Mouse (Mus musculus): Measurements from ENCODE around the gene Osmr.
"Not testable (repeated sequence)": the region's sequence is repeated elsewhere in the genome, so short reads cannot be mapped to it uniquely, and the experiment has no call there.

Osmr gene

GRCm38 (mm10) chr15:6859781-6860180 is 15.0 kb downstream of the Osmr start:
- DNase-seq: no peak

DNA sequence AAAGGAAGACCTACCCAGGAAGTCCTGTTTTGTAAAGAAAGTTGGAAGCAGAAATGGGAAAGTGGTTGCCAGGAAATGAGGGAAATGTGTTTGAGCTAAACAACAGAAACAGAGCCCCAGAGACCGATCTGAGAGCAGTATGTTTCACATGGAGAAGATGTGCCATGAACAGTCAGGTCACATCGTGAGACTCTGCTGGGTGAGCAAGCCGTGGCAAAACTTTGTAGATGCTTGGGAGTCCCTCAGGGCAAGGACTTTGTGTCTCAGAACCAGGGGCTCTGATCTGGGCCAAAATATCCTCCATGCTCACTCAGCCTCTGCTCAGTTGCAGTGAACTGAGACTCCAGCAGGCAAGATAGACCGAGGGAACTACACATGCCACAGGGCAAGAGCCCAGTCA is 15.9 kb downstream of the Osmr start:
- DNase-seq: no peak

DNA sequence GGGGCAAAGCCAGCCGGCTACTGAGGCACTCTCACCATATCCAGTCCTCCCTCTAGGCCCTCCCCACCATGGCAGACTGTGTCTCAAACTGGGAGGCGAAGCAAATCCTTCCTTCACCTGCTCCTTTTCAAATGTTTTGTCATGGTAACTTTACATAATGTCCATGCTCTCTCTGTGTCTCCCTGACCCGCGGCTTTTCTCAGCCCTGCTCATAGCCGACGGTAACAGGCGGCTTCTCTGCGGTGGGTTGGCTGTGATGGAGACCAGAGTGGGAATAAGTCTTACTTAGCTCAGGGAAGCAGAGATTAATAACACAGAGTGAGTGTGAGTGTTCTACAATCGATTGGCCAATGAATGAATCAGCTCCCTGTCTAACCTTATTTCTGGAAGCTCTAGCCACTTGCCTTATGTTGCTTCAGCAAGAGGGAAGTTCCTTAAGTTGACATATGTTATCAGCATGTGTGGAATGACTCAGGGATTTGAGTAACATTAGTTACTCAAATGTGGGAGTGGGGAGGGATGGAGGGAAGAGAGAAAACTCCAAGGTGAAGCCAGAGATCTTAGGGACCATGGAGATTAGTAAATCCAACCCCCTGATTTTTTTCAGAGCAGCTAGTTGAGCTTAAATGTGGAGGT is 17.4 kb downstream of the Osmr start:
- DNase-seq: no peak

DNA sequence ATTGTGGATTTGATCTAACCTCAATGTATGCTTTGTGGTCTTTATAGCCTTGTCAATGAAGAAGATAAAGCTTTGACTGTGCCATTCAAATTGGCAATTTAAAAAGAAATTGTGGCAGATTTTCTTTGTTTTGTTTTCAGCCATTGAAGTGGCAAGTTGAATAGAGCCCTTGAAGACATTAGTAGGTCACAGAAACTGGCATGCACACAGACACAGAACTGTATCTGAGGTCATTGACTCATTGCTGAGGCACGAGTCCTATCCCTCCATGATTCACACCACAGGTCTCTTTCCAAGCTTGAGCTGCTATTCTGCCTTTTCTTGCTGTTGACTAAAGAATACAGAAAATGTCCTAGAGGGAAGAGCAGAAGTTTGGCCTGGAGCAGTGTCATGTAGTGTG is 24.9 kb downstream of the Osmr start:
- DNase-seq: no peak

DNA sequence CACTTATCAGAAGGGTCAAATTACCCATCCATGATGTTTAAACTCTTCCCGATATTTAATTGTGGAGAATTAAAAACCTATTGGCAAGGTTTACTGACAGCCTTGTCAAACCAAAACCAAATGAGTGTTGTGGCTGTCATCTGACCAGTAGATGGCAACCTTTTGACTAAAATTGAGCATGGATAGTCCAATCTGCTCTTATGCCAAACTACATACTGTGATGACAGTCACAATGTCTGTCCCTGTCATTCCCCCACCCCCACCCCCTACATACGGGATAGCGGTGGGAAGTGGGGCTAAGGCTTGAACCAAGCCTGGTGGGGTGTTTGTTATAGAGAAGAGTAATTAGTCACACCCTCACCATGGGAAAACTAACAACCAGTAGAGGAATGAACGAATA is 34.6 kb downstream of the Osmr start:
- no peak for DNase-seq

DNA sequence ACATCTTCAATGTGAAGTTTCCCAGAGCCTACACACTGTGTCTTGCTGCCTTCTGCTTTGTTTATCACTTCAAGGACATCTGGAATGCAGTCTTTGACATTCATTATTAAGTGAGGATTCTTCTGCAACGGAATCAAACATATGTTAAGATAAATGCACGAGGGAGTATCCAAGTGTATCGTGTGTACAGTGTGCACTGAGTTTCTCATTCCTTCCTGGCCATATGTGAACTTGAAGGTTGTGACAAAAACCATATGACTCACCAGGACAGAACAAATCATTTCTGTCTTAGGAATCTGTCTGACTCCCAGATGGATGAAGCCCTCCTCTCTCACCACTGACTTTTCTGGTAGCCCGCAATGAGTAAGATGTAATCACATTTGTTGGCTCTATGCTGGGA is 59.0 kb downstream of the Osmr start:
- no peak for DNase-seq

- not testable (repeated sequence) for DNase-seq
Measured at GRCm38 (mm10) chr15:6801212-6801611, 73.6 kb downstream of the Osmr start.

- DNase-seq: no peak
Measured at GRCm38 (mm10) chr15:6792846-6793245, 81.9 kb downstream of the Osmr start.

DNA sequence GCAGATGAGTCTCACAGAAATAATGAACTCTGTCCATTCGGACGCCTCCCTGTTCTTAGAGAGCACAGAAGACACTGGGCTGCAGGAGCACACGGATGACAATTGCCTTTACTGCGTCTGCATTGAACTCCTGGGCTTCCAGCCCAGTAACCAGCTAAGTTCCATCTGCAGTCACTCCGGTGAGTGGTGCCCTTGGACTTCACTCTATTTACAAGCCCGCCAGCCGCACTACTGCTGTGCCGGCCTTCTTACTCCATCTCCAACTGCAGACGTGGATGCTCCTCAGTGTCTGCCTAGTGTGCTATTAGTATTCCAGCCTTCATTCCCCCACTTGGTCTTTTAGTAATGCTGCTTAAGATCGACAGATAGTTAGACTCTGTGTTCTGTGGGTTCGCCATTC is 83.1 kb downstream of the Osmr start:
- DNase-seq: no peak

GRCm38 (mm10) chr15:6790011-6790410 is 84.8 kb downstream of the Osmr start:
- DNase-seq: no peak

DNA sequence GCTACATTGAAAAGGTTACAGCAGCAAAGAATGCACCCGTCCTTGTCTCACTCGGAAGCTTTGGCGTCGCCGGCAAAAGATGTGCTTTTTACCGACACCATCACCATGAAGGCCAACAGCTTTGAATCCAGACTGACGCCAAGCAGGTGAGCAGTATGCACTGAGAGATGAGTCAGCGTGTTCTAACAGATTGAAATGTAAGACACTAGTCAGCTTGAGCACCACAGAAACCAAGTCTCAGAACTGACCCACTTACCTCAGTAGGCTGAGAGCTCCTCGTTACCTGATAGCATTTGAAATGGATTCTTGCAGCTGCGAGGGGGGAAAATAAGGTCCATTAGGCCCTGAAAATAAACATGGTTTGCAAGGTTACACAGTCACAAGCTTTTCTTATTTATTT is 87.5 kb downstream of the Osmr start:
- DNase-seq: no peak

DNA sequence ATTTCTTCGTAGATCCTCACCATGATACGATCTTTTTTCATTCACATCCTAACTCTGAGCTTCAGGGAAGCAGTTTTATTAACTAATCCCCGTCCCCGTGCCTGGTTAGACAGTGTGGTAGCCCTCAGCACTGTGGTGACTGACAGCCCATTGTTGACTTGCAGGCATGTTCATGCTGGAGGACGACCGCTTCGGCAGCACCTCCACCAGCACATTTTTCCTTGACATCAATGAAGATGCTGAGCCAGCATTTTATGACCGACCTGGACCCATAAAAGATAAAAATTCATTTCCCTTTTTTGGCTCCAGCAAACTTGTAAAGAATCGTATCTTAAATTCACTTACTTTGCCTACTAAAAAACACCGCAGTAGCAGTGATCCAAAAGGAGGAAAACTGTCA is 88.6 kb downstream of the Osmr start:
- DNase-seq: no peak

DNA sequence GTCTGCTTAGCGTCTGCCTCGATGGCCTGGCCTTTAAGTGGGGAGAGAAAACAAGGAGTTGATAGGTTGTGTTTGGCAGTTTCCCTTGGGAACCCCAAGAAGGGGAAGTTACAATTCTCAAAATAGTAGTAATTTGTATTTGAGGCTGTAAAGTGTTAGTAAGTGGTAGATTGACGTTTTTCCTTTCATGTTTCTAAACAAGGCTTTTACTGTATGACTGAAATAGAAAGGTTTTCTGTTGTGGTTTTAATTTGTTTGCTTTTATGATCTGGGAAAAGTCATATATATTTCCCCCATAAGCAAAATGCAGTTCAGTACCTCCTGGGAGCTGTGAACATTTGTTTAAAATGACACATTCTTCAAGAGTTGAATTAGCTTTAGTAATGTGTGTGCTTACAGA is 102.5 kb downstream of the Osmr start:
- DNase-seq: no peak

Measured in liver (tissue).